Mouse (Mus musculus) small intestine, adult 2 months (tissue): Measurements from ENCODE around the gene Sigirr.

Source experiments
- CTCF ChIP-seq: fragments of 200-500 bp; IDR thresholded peaks from 2 replicates; pipeline ENCODE4 v1.5.1; 2012; ENCODE audit warnings: low read depth, mild to moderate bottlenecking, control low read depth, inconsistent platforms, low read length, moderate library complexity, mixed read lengths; ENCODE audit not compliant: insufficient replicate concordance, insufficient read length; ENCODE audit errors: extremely low read depth
- POLR2A ChIP-seq: fragments of 200-500 bp; IDR thresholded peaks from 2 replicates; pipeline ENCODE4 v1.6.1; 2012; ENCODE audit warnings: low read depth, mild to moderate bottlenecking, control low read depth, inconsistent platforms, low read length, moderate library complexity

GRCm38 (mm10) chr7:141123517-141123856, 23.1 kb upstream of the Sigirr start:
- no peak for TF ChIP-seq CTCF
- TF ChIP-seq POLR2A, result no peak; the same call in 1 of the 2 replicates
